Mouse (Mus musculus): Measurements from ENCODE around the gene Pomc. TPM values are rescaled to one million over a fixed set of nuclear protein-coding genes. Genes with fewer than 3 reads are reported as not detected.

Gene Pomc
- polyA plus RNA-seq, 1 experiment, result not detected

- no peak for TF ChIP-seq GATA1 (IDR thresholded peaks at IDR 0.05; ENCODE audit: low read length)
These were observed 1.6 kb downstream of the Pomc start for GRCm38 (mm10) chr12:3956351-3956750.

- TF ChIP-seq GATA1 (IDR thresholded peaks at IDR 0.05; ENCODE audit: low read length), result no peak
These were observed 5.2 kb downstream of the Pomc start for GRCm38 (mm10) chr12:3959791-3960543.

GRCm38 (mm10) chr12:3960553-3960952 is 5.8 kb downstream of the Pomc start:
- no peak for TF ChIP-seq GATA1 (IDR thresholded peaks at IDR 0.05; ENCODE audit: low read length)

- no peak for TF ChIP-seq GATA1 (IDR thresholded peaks at IDR 0.05; ENCODE audit: low read length)
These were observed 12.4 kb downstream of the Pomc start for GRCm38 (mm10) chr12:3967196-3967595.

GRCm38 (mm10) chr12:3968380-3968779 is 13.6 kb downstream of the Pomc start:
- TF ChIP-seq GATA1 (IDR thresholded peaks at IDR 0.05; ENCODE audit: low read length), result no peak

GRCm38 (mm10) chr12:3980991-3981349 is 26.2 kb downstream of the Pomc start:
- no peak for TF ChIP-seq GATA1 (IDR thresholded peaks at IDR 0.05; ENCODE audit: low read length)

GRCm38 (mm10) chr12:3981350-3982131 is 26.8 kb downstream of the Pomc start:
- no peak for TF ChIP-seq GATA1 (IDR thresholded peaks at IDR 0.05; ENCODE audit: low read length)

GRCm38 (mm10) chr12:3982257-3982656 is 27.5 kb downstream of the Pomc start:
- no peak for TF ChIP-seq GATA1 (IDR thresholded peaks at IDR 0.05; ENCODE audit: low read length)

GRCm38 (mm10) chr12:3983736-3984135 is 29.0 kb downstream of the Pomc start:
- no peak for TF ChIP-seq GATA1 (IDR thresholded peaks at IDR 0.05; ENCODE audit: low read length)

GRCm38 (mm10) chr12:3984446-3984845 is 29.7 kb downstream of the Pomc start:
- no peak for TF ChIP-seq GATA1 (IDR thresholded peaks at IDR 0.05; ENCODE audit: low read length)

GRCm38 (mm10) chr12:3989943-3990342 is 35.2 kb downstream of the Pomc start:
- no peak for TF ChIP-seq GATA1 (IDR thresholded peaks at IDR 0.05; ENCODE audit: low read length)

GRCm38 (mm10) chr12:3991047-3991446 is 36.3 kb downstream of the Pomc start:
- TF ChIP-seq GATA1 (IDR thresholded peaks at IDR 0.05; ENCODE audit: low read length), result no peak

- no peak for TF ChIP-seq GATA1 (IDR thresholded peaks at IDR 0.05; ENCODE audit: low read length)
These were observed 42.0 kb downstream of the Pomc start for GRCm38 (mm10) chr12:3996749-3997148.

- TF ChIP-seq GATA1 (IDR thresholded peaks at IDR 0.05; ENCODE audit: low read length), result no peak
These were observed 45.7 kb downstream of the Pomc start for GRCm38 (mm10) chr12:4000406-4000805.

- TF ChIP-seq GATA1 (IDR thresholded peaks at IDR 0.05; ENCODE audit: low read length), result no peak
These were observed 49.9 kb downstream of the Pomc start for GRCm38 (mm10) chr12:4004648-4005047.

GRCm38 (mm10) chr12:4006079-4006478 is 51.3 kb downstream of the Pomc start:
- no peak for TF ChIP-seq GATA1 (IDR thresholded peaks at IDR 0.05; ENCODE audit: low read length)

GRCm38 (mm10) chr12:4007181-4007580 is 52.4 kb downstream of the Pomc start:
- no peak for TF ChIP-seq GATA1 (IDR thresholded peaks at IDR 0.05; ENCODE audit: low read length)
